Mouse (Mus musculus) right cerebral cortex, postnatal 10 days (tissue): ENCODE measurements around the gene Cmss1.

Experiments used
- DNase-seq, 2 experiments: peaks; one replicate each; pipeline ENCODE4 v3.0.0; 2021; ENCODE audit warnings: low spot score in 2 of 2

Cmss1 gene

DNA sequence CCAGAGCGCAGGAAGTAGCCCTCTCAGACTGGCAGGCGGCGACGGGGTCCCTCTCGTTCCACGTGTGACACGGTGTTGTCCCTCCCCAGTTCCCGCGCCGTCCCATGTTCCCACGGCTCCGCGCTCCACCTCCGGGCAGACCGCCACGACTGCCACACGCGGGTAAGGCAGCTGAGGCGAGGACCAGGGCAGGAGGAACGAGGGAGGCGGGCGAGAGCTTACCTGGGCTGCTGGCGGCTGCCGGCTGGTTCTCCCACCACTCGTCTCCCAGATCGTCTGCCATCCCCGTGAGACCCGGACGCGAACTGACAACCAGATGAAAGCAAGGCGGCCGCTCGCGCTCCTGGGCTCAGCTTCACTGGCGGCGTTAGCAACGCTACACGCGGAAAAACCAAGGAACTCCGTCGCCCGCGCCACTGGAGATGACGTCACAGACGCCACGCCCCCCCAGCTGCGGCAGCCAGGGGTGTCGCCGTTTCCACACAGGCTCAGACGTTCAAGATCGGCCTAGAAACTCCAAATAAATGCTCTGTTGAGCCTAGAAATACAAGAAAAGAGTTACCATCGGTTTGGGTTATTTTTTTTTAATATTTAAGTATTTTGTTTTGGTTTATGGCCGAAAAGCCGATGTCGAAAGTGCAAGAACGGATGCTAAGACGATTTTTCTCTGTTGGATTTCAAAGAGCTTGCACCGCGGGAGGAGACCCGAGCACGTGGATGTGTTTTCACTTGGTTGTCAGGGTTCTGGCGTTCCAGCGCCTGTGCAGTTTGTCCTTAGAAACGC lies at the start of gene Cmss1:
Gene Cmss1 (minus strand): TSS at position 421 of the 784 bp plus-strand sequence.
- DNase-seq: peak; percentile 86 to 89

DNA sequence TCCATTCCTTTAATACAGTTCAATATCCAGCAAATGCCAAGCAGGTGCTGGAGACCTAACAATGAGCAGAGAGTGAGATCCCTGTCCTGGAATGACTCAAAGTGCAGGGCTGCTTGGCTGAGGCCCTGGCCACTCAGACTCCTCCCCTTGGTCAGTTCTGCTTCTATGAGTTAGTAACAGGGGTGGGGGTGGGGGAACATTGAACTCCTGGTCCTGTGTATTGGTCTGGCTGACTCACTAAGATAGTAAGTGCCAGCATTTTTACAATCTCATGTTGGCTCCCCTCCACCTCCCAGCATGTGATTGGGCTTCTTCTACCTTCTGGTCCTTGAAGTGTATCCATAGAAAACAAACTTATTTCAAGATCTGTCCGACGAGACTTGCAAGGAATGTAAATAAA lies 43.2 kb upstream of the Cmss1 start:
- no peak for DNase-seq

DNA sequence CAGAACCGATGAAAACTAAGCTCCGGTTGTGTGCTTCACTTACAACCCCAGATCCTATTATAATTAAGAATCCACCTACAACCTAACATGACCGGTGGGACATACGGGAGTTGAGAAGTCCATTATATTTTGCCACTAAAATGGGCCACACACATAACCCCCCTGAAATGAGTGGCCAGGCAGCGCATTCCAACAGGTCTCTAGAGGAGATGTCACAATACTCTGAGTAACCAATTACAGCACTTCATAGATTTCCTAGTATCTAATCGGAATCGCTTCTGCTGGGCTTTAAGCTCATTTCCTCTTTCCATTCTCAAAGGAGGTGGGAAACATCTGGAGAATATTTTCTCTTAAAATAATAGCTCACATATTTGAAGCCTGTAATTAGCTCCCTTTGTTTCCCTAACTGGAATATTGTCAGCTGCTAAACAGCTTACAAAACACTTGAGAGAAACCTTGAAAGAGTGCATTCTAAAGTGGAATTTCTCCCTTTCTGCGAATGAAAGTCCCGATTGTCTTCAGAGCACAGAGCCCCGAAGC lies 34.8 kb upstream of the Cmss1 start:
- no peak for DNase-seq

DNA sequence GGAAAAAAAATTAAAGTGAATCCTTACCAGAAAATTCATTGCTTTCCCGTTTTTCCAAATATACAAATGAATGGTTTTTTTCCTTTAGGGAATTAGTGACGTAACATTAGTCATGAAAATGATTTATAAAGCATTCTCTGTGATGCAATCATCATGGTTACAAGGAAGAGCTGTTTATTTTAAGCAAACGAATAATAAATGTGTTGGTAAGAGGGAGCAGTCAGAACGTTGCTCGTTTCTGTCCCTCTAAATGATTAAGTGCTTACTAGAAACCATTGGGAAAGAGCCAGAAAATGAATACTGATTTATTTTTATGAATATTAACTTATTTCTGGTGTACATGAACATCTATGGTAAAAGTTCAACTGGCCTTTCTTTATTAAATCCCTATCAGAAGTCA lies 28.1 kb upstream of the Cmss1 start:
- no peak for DNase-seq

DNA sequence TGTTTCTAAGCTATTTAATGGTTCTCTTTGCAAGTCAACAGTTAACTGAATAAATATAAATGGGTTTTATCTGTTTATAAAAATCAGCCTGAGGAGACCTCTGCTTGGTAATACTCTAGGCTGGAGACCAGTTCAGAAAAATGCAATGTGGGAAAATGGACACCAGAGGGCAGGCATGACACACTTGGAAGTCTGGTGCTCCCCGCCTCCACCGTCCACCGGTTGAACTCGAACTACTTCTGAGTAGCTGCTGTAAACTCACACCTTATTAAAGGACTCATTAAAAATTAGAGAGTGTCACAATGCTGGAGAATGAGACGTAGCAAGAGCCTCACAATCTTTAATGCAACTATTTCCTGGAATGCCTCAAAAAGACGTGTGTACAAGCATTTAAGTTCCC lies 27.5 kb upstream of the Cmss1 start:
- DNase-seq: peak; percentile 75 to 86

DNA sequence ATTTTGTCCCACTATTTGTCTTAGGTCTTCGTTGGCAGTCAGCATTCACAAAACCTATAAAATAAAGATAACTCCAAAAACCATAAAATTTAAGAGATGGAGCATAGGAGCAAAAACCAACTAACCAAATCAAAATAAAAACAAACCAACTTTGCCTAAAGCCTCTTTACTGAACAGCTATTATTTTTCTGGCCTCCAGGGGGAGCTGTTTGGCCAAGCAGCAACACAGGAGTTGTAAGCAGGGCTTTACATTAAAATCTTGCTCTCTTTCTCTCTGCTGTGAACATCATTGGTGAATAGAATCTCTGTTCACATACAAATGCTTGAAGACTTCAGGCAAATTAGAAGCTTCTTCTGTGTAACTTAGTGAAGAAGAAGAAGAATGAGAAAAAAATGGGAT lies 5.1 kb upstream of the Cmss1 start:
- DNase-seq: peak in 1 of 2 experiments; percentile 50

DNA sequence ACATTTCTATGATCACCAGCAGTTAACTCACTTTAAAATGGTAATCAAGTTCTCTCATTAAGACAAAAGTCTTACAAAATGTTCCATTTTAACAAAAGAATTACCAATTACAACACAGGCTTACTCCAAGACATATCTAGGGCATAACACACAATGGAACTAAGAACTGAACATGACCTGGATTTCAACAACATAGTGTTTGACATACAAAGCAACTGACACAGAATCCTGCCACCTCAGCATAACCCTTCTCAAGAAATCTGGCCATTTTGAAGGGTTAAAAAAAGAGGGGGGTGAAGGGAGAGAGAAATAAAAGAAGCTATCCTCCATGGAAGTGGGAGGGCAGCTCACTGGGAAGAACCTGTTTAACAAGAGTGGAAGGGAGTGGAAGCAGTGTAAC lies 5.6 kb downstream of the Cmss1 start:
- DNase-seq: no peak

DNA sequence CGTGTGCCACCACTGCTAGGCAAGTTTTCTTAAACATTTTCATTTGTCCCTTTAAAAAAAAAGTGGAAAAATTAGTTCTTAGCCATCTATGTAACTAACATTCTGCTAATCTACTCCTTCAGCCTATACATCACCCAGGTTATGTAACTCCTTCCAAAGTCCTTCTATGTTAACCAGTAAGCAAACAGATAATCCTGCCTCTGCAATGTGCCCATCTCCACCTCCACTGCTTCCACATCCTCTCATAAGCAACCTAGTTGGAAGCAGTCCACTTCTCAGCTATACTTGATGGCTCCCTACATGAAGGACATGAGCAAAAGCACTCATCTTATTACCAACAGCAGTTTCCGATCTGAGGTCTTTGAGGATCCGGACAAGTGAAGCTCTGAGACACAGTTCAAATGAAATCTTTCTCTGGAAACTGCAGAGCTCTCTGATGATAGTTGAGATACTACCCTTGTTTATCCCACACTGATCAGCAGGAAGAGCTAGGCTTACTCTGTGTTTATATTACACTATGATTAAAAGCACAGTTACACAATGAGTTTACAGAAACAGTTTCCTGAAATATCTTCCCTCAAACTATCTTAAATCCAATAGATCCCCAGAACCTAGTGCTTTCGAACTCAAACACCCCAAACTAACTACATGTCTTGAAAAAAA lies 9.2 kb downstream of the Cmss1 start:
- DNase-seq: no peak

DNA sequence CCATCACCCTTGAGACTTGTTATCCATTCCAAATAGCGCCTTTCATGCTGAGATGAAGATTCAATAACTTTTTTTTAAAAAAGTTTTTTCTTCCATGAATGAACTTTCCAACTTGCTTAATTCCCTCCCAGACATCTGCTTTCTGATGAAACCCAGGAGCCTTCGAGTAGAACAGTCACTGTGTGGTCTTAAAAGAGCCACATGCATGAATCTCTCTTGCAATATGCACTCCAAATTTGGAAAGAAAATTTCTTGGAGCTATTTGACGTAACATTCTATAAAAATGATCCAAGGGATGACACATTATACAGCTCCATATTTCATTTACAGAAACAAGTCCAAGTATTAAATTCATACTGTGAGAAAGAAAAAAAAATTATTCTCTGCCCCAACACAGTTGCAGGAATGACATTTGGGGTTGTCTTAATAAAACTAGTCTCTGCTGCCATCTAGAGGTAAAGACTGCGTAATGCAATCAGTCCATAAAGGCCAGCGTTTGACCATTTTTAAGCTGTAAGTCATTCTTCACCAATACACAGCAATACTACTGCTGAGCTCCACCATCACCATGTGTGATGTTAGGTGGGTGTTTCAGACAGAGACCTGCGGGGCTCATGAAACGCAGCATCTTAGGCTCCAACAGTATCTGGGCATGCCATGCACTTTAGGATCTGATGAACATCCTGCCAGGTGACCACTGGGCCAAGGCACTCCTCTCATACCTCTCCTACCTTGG lies 13.1 kb downstream of the Cmss1 start:
- peak; percentile 21 to 31 for DNase-seq

DNA sequence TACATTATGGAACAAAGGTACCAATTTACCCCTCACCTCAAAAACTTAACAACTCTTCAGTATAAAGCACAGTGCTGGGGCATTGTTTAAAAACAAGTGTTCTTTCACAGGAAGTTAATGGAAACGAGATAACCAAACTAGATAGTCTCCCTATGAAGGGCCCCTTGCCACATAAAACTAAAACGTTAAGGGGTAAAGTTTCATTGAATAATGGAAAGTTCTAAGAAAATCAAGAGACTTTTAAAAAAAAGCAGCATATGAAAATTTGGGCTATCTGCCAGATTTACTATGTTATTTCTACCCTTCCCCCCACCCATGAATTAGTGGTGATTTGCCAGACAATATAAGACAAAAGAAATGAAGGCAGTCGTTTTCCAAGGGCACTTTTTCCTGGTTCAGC lies 21.5 kb downstream of the Cmss1 start:
- DNase-seq: no peak

DNA sequence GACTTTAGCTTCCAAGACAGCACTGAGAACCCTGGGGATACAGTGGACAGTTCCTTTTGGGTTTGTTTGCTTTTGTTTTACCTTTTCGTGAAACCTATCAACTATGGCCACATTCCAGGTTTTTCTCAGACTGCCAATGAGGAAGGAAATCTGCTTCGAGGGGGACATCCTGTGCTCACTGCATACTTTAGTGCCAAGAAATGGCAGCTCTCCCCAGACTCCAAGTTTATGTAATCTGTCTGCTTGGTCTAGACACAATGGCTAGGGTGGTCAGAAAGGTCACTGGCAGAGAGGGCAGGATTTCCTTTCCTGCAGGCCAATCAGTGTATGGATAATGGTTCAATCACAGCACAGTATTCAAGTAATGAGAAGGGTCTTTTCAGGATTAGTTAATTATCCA lies 24.7 kb downstream of the Cmss1 start:
- no peak for DNase-seq

DNA sequence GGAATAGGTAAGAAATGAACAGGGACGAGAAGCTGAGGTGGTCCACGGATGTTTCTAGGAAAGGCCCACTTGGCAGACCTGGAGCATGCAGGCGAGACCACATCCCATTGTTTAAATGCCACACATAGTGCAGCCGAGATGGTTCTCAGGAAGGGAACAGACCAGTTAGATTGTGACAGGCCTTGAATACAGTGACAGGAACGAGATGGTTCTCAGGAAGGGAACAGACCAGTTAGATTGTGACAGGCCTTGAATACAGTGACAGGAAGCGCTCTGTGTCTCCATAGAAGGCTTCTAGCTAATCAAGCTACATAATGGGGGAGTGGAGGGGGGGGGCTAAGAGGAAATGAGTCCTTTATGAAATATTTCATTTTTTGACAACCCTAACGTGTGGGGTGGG lies 26.6 kb downstream of the Cmss1 start:
- DNase-seq: no peak

DNA sequence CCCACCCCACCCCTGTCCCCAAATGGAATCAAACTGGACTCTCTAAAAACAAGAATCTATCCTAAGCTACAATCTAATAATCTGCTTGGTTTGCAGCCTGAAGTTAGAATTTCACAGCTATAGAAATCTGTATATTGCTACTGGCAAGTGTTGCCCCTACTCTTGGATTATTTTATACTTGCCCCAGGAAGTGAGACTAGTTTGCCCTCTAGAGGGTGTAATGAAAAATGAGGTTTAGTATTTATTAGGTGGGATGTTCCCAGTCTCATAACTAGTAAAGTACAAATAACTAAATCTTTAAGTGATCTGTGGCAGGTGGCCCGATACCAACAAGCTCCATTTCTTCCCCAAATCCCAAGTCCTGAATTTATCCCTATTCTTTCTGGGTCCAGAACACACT lies 29.1 kb downstream of the Cmss1 start:
- DNase-seq: no peak

DNA sequence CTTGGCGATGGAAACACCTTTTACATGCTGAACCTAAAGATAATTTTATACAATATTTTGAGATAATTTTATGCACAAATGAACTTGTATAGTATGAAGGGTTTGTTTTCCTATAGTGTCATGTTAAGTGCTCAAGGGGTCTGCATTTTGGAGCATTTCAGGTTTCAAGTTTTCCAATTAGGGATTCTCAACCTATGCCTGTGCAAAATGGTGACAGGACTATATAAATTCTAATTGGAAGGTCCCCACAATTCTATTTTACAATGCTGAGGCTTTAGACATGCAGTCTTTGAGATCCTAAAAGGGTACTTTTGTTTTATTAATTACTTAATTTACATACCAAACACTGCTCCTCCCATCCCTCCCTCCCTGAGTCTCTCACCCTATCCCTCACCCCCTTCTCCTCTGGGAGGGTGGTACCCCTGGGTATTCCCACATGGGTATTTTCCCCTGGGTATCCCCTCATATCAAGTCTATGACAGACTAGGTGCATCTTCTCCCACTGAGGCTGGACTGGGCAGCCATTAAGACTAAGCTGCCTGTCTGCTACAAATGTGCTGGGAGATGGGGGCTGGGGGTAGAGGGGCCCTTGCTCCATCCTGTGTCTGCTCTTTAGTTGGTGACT lies 30.8 kb downstream of the Cmss1 start:
- DNase-seq: no peak

DNA sequence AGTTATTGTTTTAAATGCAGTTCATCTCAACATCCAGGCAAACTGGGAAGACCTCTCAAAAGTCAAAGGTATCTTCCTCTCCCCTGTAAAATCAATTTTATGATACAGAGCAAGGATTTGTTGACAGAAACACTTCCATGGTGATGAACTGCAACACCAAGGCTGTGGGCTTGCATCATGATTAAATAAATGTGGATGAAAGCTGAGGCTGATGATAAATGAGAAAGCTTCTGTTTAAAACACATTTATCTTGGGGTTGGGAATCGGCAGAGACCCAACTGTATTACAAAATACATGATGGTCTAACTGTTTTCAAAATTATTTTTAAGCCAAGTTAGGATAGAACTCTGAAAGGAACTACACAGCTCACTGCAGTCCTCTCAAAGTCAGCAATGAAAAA lies 32.8 kb downstream of the Cmss1 start:
- no peak for DNase-seq

DNA sequence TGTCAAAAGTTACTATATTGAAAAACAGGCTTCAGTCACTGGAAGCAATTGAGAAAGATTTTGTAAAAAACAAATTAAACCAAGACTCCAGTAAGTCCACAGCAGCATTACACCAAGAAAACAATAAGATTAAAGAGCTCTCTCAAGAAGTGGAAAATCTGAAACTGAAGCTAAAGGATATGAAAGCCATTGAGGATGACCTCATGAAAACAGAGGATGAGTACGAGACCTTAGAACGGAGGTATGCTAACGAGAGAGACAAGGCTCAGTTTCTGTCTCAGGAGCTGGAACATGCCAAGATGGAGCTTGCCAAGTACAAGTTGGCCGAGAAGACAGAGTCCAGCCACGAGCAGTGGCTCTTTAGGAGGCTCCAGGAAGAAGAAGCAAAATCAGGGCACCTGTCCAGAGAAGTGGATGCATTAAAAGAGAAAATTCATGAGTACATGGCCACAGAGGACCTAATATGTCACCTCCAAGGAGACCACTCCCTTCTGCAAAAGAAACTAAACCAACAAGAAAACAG lies 35.8 kb downstream of the Cmss1 start:
- no peak for DNase-seq

DNA sequence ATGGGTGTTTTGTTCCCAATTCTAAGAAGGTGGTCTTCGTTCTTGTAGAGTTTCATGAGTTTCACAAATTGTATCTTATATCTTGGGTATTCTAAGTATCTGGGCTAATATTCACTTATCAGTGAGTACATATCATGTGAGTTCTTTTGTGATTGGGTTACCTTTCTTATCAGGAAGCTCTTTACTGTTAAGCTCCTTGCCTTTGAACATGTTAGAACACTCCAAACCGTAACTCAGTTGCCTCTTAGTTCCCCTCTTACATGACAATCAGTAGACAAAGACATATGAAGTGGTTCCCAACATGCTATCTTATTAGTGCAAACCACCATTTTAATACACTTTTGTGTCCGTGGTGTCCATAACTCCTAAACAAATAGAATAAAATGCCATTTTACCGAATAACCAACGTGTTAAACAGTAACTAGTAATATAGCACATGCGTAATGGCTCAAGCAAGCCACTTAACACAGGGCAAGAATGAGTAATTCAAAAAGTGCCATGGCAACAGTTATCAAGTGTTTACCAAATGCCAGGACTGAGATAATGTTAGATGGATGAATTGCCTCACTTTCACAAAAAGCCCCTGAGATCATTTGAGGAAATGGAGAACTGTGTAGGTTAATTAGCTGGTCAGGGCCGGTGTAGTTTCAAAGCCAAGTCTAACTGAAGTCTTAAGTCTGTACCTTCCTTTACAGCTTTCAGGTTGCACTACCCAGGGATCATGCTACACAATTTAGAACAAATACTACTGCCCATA lies 37.8 kb downstream of the Cmss1 start:
- no peak for DNase-seq

DNA sequence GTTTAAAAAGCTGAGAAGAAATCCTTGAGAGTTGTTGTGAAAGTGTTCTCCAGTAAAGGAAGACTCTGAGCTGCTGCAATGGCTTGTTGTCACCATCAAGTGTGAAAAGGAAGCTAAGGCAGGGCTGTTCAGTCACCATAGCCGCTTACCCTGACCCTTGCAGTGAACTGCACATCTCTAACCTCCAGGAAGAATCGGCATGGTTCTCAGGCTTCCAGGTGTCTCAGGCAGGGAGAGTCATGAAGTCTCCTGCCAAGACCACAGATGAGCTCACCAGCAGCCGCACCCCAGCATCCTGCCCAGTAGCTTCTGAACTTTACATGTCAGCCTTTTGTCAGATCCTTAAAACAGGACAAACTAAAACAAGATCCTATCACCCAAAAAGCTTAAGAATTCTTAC lies 40.4 kb downstream of the Cmss1 start:
- DNase-seq: no peak

DNA sequence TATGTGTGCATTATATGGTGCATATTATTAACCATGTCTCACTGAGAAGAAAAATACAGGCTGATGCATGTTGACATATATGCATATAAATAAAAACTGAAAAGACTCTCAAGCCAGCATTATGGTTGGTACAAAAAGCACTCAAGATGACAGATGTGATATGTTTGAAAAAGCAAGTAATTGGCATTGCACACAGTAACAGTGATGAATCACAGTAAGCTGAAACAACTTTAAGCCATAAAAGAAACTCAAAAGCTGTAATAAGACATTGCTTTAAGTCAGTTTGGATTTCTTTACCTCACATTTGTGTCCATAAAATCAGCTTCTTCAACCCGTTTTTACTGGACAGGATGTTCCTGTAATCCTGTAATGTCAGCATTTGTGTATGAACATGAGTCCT lies 41.9 kb downstream of the Cmss1 start:
- no peak for DNase-seq

DNA sequence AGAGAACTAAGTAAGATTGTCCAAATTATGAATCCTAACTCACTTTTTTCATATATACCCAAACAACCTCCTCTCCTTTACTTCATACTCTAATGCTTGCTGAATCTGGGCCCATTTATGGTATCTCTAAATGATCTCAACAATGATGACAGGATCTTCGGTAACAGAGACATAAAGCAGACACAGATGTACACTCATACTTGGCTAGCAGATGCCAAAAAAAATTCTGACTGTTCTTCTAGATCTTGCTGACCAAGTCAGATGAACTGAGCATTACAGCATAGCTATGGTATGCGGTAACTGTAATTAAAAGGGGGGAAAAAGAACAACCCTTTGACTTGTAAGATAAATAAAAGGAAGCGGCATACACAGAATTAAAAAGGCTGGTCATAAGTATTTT lies 43.2 kb downstream of the Cmss1 start:
- DNase-seq: no peak

DNA sequence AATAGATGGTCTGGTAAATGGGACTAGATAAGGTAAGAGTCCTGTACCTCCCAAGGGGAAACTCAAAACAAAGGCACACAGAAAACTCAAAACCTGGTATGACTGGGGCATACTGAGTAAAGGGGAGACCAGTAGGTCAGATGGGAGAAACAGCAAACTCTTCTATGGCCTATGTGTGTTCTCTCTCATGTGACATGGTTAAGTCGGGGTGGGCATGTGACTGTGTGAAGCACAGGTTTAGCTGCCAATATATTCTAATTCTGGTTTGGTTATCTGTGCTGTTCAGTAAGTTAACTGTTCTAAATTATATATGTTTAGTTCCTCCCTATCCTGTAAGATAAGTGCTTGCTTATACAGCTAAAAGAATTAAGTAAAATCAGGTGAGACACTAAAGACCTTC lies 46.5 kb downstream of the Cmss1 start:
- no peak for DNase-seq
